Mouse (Mus musculus) brown adipose tissue, adult 24 weeks (tissue): Measurements from ENCODE around the gene Rep15. TPM values are rescaled to one million over a fixed set of nuclear protein-coding genes. Genes with fewer than 3 reads are reported as not detected.

ENCODE experiments used
- H3K27ac ChIP-seq: fragments of 200-500 bp; replicated peaks from 2 replicates; pipeline ENCODE4 v1.5.1; 2012; ENCODE audit warnings: low read depth, mild to moderate bottlenecking, low read length
- H3K4me1 ChIP-seq: fragments of 200-500 bp; 2 replicates; pipeline ENCODE4 v1.6.1; 2012; ENCODE audit warnings: low read length, mixed read lengths; ENCODE audit not compliant: control insufficient read depth, insufficient read depth, insufficient read length
- H3K4me3 ChIP-seq: fragments of 200-500 bp; 2 replicates; pipeline ENCODE4 v1.5.1; 2012; ENCODE audit warnings: low read depth, mild to moderate bottlenecking, low read length, moderate library complexity; ENCODE audit not compliant: insufficient read depth
- polyA plus RNA-seq: library from polyadenylated mRNA; stranded (reverse); fragments of >200 nt; gene quantifications from 2 replicates; pipeline ENCODE4 v1.2.4, GENCODE M21; 2012; ENCODE audit not compliant: missing spikeins, insufficient read depth, insufficient read length

The Rep15 gene
- polyA plus RNA-seq, 1 experiment, result not detected

GRCm38 (mm10) chr6:147018364-147018763 lies 14.0 kb upstream of the Rep15 start:
- Histone ChIP-seq H3K4me1 (peaks cover 1% of the 10 kb centered on the region; the same call in 1 of the 2 replicates), H3K4me3 (no peak overlapping the region), H3K27ac (no peak overlapping the region)

GRCm38 (mm10) chr6:147021181-147021580 lies 11.2 kb upstream of the Rep15 start:
- H3K27ac ChIP-seq, result no peak overlapping the region
- peaks cover 5% of the 10 kb centered on the region; the same call in 1 of the 2 replicates for H3K4me1 ChIP-seq
- no peak overlapping the region for H3K4me3 ChIP-seq

GRCm38 (mm10) chr6:147022375-147023132 lies 9.8 kb upstream of the Rep15 start:
- no peak overlapping the region for H3K4me3 ChIP-seq
- H3K27ac ChIP-seq, result no peak overlapping the region
- H3K4me1 ChIP-seq, result peaks cover 5% of the 10 kb centered on the region; the same call in 1 of the 2 replicates

- H3K27ac ChIP-seq, result no peak overlapping the region
- peaks cover 5% of the 10 kb centered on the region; the same call in 1 of the 2 replicates for H3K4me1 ChIP-seq
- no peak overlapping the region for H3K4me3 ChIP-seq
These were observed 9.3 kb upstream of the Rep15 start for GRCm38 (mm10) chr6:147023133-147023395.

- Histone ChIP-seq H3K4me1 (peaks cover 5% of the 10 kb centered on the region; the same call in 1 of the 2 replicates), H3K27ac (no peak overlapping the region), H3K4me3 (no peak overlapping the region)
These were observed 8.8 kb upstream of the Rep15 start for GRCm38 (mm10) chr6:147023568-147023967.

GRCm38 (mm10) chr6:147024761-147025160 lies 7.6 kb upstream of the Rep15 start:
- no peak overlapping the region for H3K27ac ChIP-seq
- no peak overlapping the region for H3K4me3 ChIP-seq
- H3K4me1 ChIP-seq, result peaks cover 5% of the 10 kb centered on the region; the same call in 1 of the 2 replicates

- no peak overlapping the region for H3K4me3 ChIP-seq
- H3K27ac ChIP-seq, result no peak overlapping the region
- H3K4me1 ChIP-seq, result peaks cover 3% of the 10 kb centered on the region; the same call in 1 of the 2 replicates
These were observed 4.0 kb upstream of the Rep15 start for GRCm38 (mm10) chr6:147028396-147028795.

- Histone ChIP-seq H3K27ac (no peak overlapping the region), H3K4me3 (no peak overlapping the region), H3K4me1 (no peaks in the 10 kb centered on the region)
These were observed 2.8 kb upstream of the Rep15 start for GRCm38 (mm10) chr6:147029591-147029990.

GRCm38 (mm10) chr6:147030096-147030885 lies 2.1 kb upstream of the Rep15 start:
- H3K27ac ChIP-seq, result no peak overlapping the region
- no peaks in the 10 kb centered on the region for H3K4me1 ChIP-seq
- no peak overlapping the region for H3K4me3 ChIP-seq

- H3K4me3 ChIP-seq, result peak within 1 kb of the TSS; percentile 77
- H3K4me1 ChIP-seq, result peaks cover 4% of the 10 kb centered on the region; the same call in 1 of the 2 replicates
- peak within 1 kb of the TSS; percentile 75 for H3K27ac ChIP-seq
These were observed 10.2 kb downstream of the Rep15 start, which contains the start of gene Mrps35 for GRCm38 (mm10) chr6:147042291-147043290. Mrps35 (plus strand) TSS chr6:147042764.

- Histone ChIP-seq H3K4me1 (peaks cover 4% of the 10 kb centered on the region; the same call in 1 of the 2 replicates), H3K27ac (no peak overlapping the region), H3K4me3 (peak overlapping the region; percentile 77)
These were observed 11.2 kb downstream of the Rep15 start for GRCm38 (mm10) chr6:147043633-147044032.

- Histone ChIP-seq H3K4me3 (no peak overlapping the region), H3K27ac (no peak overlapping the region), H3K4me1 (no peaks in the 10 kb centered on the region)
These were observed 16.9 kb downstream of the Rep15 start for GRCm38 (mm10) chr6:147049239-147049805.

GRCm38 (mm10) chr6:147051666-147052065 lies 19.3 kb downstream of the Rep15 start:
- Histone ChIP-seq H3K4me3 (no peak overlapping the region), H3K4me1 (no peaks in the 10 kb centered on the region), H3K27ac (no peak overlapping the region)

GRCm38 (mm10) chr6:147052440-147052839 lies 20.1 kb downstream of the Rep15 start:
- Histone ChIP-seq H3K27ac (no peak overlapping the region), H3K4me3 (no peak overlapping the region), H3K4me1 (no peaks in the 10 kb centered on the region)
